Mouse (Mus musculus) gonadal fat pad, adult 2 months (tissue): Measurements from ENCODE around the gene Cyp2d11. TPM values are rescaled to one million over a fixed set of nuclear protein-coding genes. Genes with fewer than 3 reads are reported as not detected.

ENCODE experiments used
- DNase-seq: peaks from one replicate; pipeline ENCODE4 v3.0.0-alpha.2; 2012; ENCODE audit warnings: low read depth
- polyA plus RNA-seq: library from polyadenylated mRNA; depleted of rRNA; stranded (reverse); fragments of >200 nt; gene quantifications from 2 replicates; pipeline ENCODE4 v1.2.3, GENCODE M21; 2012; rRNA removed

The Cyp2d11 gene
- polyA plus RNA-seq, 1 experiment = not detected

DNA sequence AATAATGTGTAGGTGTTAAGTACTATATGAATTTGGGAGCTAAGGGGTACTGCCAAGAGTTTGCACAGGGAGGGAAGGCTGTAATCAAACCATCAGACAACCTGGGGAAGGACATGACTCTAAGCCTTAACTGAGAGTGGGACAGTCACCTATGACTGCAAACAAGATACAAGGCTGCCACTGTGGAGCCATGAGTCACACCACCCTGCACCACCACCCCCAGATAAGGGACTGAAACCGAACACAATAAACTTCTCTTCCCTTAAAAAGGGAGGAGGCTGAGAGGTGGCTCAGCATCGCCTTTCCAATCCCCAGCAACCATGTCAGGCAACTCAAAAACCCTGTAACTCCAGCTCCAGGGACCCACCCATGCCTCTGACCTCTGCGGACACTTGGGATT, 42.3 kb downstream of the Cyp2d11 start:
- no peak for DNase-seq

DNA sequence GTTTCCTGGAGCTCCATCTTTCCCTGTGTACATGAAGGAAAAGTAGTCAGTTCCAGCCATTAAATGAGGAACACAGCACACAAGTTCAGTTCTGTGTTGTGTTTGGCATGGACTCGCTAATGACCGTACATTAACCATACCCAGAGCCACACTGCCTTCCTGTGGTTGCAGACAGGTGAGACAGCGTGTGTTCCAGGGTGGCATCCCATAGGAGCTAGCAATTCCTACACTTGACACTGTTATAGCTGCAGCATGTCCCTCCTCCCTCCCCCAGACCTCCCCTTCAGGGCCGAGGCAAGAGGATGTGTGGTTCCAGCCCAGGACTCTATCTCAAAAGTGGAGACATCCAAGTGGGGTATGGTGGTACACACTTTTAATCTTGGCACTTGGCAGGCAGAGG, 43.5 kb downstream of the Cyp2d11 start:
- no peak for DNase-seq

DNA sequence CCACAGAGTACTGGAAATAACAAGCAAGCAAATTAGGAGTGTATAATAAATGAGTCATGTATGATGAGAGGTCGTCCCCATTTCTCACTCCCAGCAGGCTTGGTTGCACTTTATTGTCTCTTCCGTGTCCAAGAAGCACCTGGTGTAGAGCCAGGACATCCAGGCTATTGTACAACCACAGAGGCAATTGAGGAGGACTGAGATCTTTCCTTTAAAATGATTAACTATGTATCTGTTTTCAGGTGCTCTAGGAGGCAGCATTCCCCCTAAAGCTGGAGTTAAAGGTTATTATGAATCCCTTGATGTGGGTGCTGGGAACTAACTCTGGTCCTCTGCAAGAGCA, 44.9 kb downstream of the Cyp2d11 start:
- no peak for DNase-seq

DNA sequence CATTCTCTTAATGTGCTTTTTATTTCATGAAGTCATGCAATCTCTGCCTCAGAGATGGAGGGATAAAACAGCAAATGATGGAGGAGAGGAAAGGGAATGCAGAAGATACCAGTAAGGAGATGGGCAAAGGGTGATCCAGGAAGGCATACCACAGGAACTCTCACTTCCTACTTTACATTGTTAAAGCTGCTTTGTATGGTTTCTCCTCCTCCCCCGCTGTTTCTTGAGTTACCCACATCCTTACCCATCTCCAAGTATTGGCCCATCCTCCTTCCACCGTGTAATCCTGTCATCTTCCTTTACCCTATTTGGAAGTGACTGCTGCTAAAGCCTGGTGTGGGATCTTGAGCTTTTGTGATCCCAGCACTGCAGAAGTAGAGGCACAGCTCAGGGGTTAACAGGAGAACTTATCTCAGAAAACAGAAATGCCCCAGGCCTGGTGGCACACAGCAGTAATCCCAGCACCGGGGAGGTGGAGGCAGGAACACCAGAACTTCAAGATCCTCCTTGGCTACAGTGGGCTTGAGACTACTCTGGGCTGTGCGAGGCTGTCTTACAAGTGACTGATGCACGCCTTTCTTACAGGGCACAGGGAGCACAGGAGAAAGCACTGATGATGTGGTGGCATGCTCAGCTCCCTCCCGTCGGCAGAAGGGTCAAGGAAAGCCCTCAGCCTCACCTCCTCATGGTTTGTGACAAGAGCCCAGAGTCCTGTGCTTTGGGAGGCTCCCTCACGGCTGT, 45.4 kb downstream of the Cyp2d11 start:
- no peak for DNase-seq

DNA sequence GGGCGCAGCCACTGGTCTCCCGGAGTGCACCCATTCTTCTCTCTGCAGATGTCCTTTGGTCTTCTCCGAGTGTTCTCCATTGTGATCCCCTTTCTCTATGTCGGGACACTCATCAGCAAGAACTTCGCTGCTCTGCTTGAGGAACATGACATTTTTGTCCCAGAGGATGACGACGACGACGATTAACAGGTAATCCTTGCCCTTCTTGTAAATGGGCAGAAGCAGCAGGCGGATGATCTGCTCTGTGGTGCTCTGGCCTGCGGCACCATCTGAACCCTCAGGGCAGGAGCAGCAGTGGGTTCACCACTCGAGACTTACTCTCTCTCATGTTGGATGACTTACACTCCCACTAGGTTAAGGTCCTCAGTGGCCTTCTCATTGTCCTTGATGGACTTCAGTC, 46.0 kb downstream of the Cyp2d11 start:
- DNase-seq = no peak

DNA sequence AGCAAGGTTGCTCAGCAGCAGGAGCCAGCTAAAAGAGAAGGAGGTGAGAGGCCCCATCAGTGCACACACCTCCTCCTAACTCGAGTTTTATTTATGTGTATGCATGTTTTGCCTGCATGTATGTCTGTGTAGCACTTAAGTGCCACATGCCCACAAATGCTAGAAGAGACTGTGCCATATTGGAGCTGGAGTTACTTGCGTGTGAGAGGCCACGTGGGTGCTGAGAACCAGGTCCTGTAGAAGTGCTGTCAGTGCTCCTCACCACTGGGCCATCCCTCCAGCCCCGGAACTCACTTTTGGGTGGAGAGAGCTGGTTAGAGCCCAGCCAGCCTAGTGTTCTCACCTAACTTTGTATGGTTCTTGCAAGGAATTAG, 46.5 kb downstream of the Cyp2d11 start:
- no peak for DNase-seq

DNA sequence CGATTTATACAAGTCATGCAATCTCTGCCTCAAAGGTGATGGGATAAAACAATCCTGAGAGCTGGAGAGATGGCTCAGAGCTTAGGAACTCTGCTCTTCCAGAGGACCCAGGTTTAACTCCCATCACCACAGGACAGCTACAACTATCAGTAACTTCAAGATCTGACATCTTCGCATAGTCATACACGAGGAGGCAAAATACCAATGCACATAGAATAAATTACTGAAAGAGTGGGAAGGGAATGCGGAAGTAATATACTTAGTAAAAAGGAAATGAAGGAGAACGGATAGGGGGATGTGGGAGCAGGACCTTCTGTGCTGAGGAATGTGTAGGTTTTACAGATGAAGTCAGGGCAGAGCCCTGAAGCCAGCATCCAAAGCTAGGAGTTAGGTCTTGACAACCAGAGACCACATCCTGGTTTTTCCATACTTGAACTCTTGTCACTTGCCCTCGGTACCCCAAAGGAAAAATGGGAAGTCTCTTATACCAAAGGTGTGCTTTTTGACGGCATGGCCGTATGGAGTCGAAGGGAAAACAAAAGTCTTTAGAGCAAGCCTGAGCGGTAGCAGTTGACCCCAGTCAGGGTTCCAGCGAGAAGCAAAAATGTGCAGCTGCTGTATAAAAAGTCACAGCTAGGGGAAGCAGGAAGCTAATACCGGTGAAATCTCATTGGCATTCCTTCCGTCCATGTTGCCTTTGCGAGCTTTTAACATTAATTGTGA, 47.1 kb downstream of the Cyp2d11 start:
- DNase-seq = no peak

DNA sequence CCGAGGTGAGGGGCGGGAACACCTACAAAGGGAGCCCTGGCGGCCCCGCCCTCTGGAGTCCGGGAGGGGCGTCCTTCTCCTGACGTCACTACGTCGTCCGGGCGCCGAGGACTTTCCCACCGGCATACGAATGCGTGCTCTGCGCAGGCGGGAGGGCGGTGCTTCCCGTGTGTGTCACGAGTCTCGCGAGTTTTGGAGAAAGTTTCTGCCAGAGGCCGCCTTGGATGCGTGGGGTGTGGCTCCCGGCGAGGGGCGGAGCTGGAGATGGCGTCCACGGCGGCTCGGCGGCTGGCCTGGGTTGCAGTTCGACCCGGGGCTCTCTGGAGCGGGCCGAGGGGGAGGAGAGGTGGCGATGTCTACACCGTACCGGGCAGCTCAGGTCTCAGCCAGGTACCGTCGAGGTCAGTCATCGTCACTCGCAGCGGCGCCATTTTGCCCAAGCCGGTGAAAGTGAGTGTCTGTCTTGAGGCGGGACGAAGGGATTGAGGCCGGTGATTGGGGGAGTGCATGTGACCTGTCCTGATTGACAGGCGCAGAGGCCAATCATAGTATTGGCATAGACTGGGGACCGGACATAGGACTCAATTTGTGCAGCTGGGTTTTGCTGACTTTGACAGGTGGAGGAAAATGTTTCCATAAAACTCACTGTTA, 47.9 kb downstream of the Cyp2d11 start:
- peak; percentile 88 for DNase-seq

DNA sequence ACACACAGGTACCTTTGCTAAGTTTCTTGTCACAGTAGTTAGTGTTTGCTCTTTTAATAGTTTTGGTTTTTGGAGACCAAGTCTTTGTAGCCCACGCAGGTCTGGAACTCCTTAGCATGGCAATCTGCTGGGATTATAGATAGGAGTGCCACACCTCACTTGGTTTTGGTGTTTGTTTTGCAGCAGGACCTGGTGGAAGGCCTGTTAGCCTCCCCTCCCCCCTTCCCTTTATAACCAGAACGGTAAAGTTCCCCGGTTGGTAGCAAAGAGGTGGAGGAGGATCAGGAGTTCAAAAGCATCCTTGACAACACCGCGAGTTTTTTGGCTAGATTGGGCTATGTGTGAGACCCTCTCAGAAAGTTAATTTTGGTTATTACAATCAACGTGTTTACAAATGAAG, 48.9 kb downstream of the Cyp2d11 start:
- DNase-seq = no peak

DNA sequence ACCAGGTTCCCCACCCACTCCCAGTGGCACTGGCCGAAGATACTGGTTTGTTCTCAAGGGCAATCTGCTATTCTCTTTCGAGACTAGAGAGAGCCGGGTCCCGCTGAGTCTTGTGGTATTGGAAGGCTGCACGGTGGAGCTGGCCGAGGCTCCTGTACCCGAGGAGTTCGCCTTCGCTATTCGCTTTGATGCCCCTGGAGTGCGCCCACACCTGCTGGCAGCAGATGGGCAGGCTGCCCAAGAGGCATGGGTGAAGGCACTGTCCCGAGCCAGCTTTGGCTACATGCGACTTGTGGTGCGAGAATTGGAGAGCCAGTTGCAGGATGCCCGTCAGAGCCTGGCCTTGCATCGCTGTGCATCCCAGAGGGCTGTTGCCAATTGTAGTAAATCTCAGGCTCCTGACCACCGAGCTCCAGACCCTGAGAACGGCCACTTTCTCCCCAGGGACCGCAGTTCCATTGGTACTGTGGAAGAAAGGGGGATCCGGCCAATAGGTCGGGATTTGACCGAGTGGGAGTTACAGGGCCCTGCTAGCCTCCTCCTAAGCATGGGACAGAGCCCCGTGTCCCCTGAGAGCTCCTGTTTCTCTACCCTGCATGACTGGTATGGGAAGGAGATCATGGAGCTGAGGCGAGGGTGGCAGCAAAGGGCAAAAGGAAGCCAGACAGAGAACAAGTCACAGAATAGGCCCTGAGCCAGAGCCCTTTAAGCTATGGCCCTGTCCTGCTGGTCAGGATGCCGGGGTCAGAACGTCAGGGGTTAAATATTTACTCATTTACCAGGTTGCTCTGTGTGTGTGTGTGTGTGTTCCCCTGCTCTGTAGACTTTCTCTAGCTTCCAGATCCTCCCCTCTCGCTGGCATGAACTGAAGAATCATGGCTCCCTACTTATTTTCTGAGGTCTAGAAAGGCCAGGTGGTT, 50.2 kb downstream of the Cyp2d11 start:
- no peak for DNase-seq

DNA sequence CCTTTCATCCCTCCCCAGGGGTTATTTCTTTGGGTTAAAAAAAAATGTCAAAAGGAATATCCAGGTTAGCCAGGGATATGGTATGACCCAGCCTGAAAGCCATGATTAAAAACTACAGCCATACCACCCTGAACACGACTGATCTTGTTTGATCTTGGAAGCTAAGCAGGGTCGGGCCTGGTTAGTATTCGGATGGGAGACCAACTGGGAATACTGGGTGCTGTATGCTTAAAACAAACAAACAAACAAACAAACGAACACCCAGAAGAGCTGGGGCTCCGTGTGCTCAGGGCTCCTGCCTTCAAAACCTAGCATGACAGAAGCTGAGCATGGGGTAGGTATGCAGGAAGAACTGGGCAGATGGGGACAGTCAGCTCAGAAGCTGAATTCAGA, 51.3 kb downstream of the Cyp2d11 start:
- no peak for DNase-seq

DNA sequence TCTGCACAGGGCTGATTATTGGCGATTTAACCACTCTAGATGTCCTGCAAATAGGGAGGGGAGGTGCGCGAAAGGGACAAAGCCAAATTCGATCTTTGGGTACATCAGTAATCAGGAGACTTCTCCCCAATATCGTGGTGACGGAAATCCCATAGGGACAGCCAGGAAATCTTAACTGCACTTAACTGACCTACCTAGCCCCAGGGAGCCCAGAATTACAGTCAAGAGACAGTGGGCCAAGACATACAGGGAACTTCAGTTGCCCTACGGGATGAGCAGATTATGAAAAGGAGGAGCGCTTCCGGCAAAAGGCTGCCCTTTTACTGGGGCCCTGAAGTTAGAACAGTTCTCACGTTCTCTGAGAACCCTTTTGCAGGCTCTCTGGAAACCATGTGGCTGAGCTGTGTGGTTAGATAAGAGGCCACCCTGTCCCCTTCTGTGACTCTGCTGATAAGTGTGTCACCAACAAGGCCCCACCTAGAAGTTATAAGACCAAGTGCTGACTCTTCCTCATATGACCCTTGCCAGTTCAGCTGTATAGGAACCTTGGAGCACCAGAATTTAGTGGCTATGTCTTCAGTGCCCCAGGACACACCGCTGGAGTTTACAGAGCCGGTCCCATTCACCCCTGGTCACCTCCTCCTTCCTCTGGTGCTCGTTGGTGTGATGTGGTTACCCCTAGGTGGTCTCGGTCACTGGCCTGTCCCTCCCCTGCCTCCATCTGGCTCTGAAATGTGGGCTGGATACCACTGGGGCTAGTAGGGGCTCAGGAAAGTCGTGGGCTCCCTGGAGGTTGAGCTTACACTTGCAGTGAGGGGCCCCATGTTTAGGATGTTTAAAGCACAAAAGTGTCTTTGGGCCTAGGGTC, 51.9 kb downstream of the Cyp2d11 start:
- no peak for DNase-seq

DNA sequence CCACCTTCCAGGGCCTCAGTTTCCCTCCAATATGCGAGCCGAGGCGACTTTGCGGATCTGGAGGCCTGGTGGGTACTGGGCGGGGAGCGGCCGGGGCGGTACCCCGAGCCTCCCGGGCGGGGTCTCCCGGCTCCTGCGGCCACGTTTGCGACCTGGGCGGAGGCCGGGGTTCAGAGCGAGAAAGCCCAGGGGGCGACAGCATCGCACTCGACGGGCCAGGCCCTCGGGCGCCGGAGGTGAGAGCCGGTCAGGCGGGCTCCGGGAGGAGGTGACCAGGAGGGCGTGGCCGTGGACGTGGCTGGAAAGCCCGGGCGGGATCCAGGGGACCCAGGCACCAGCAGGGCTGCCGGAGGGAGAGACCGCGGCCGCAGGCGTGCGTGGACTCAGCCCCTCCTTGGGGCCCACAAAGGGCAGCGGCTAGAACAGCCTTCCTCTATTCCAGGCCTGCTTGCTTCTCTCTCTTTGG, 52.8 kb downstream of the Cyp2d11 start:
- DNase-seq = no peak

DNA sequence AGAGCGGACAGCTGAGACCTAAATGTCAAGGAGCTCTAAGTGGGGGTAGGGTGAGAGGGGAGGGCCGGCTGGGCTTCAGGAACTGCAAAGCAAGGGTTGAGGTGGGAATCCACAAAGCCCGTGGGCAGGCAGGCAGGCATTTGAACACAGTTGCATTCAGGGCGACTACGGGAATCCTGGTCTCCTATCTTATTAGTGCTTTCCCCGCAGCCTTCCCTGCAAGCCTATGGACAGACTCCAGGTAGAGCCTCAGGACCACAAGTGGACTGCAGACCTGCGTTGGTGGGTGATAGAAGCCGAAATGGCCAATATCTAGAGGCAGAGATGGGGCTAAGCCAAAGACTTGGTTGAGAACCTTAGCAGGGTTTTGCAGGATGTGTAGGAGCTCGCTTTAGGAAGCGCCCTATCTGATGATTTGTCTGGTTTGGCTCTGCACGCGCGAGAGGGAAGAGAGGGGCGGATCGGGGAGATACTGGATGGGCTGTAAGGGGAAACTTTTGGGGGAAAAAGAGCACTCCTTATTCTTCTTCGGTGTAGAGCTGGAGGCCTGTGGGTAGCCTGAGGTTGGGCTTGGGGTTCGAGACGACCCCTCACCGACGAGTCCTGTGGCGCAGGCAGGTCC, 53.3 kb downstream of the Cyp2d11 start:
- DNase-seq = no peak

DNA sequence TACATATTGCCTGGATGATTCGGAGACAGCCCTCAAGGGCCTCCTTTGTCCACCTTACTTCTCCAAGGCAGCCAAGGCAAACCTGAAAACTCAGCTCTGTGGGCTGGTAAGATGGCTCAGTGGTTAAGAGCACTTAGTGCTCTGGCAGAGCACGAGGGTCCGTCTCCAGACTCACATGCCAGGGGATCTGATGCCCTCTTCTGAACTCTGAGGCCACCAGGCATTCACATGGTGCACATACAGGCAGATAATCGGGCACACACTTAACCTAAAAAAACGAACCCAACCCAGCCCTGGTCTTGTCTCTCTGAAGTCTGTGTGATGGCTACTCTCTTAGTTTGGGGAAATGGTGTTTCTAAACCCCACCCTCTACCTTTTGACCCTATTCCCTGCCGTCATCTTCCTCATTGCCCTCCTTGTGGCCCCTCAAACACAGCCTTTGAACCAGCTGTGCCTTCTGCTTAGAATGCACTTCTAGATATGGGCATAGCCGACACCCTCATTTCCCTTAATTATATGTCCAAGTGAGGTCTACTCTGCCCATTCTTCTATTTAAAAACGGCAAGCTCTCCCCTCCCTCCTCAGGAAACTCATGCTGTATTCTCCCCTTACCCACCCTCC, 54.1 kb downstream of the Cyp2d11 start:
- no peak for DNase-seq

Other genes with a start within 250 kb of the Cyp2d11 start
- 135 and 139 TPM in 2 replicates for gene Srebf2, start 246.8 kb downstream of the Cyp2d11 start, polyA plus RNA-seq
- 0.22 and 0.27 TPM in 2 replicates for gene Shisa8, start 181.2 kb downstream of the Cyp2d11 start, polyA plus RNA-seq
- gene Tnfrsf13c, start 169.7 kb downstream of the Cyp2d11 start, polyA plus RNA-seq = 0.19 and 0.61 TPM in 2 replicates
- gene Cenpm, start 149.3 kb downstream of the Cyp2d11 start, polyA plus RNA-seq = 3.4 and 5.7 TPM in 2 replicates
- not detected in 2 replicates for gene 1500009C09Rik, start 141.6 kb downstream of the Cyp2d11 start, polyA plus RNA-seq
- 1.2 and 1.3 TPM in 2 replicates for gene Sept3, start 119.1 kb downstream of the Cyp2d11 start, polyA plus RNA-seq
- 0.71 and 0.73 TPM in 2 replicates for gene Wbp2nl, start 95.1 kb downstream of the Cyp2d11 start, polyA plus RNA-seq
- 123 and 151 TPM in 2 replicates for gene Naga, start 55.1 kb downstream of the Cyp2d11 start, polyA plus RNA-seq
- gene Pheta2, start 55.1 kb downstream of the Cyp2d11 start, polyA plus RNA-seq = 1.5 and 1.6 TPM in 2 replicates
- 228 and 229 TPM in 2 replicates for gene Smdt1, start 55.1 kb downstream of the Cyp2d11 start, polyA plus RNA-seq
- gene Ndufa6, start 39.7 kb downstream of the Cyp2d11 start, polyA plus RNA-seq = 302 and 385 TPM in 2 replicates
- gene Cyp2d22, start 13.8 kb downstream of the Cyp2d11 start, polyA plus RNA-seq = 31.0 and 34.7 TPM in 2 replicates
- gene Cyp2d10, start 13.2 kb upstream of the Cyp2d11 start, polyA plus RNA-seq = 0.14 and 1.6 TPM in 2 replicates
- 0.62 and 0.72 TPM in 2 replicates for gene Cyp2d9, start 39.4 kb upstream of the Cyp2d11 start, polyA plus RNA-seq
- gene Cyp2d12, start 161.1 kb upstream of the Cyp2d11 start, polyA plus RNA-seq = not detected in 2 replicates
- gene Cyp2d34, start 226.9 kb upstream of the Cyp2d11 start, polyA plus RNA-seq = not detected in 2 replicates